ENCODE assay signal across 18 mouse cellular contexts in the genomic region with DNA sequence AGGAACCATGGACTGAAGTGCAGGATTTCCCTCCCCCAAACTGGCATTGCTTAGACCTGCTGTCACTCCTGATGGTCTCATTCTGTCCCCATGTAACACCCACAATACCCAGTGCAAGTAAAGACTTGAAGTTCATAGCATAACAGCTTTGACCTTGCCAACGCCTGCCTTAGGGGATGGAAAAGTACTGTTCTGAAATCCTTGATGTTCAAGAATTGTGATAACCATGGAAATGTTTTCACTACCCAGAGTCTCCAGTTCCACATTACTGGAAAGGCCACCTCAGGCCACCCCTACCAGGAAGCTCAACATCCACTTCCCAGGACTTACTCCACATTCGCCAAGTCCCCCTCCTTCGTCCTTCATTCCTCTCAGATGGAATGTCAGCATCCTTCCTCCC. TPM values are rescaled to one million over a fixed set of nuclear protein-coding genes. Genes with fewer than 3 reads are reported as not detected.
"Had no signal": no experiment of that assay in that cellular context is flagged by ENCODE, and none has a peak within 500 bp of the region (broad histone marks: within the 10 kb centered on the region; RNA-seq: fewer than 3 reads in every experiment).

No protein-coding gene starts in this region.

RNA-seq across cellular contexts. Expression of a gene that starts 0.3 kb away (rescaled TPM):
- total RNA-seq: megakaryocyte, adult 5-6 weeks; megakaryocyte-erythroid progenitor cell, adult 5-6 weeks had no signal
- polyA plus RNA-seq: liver, postnatal 0 days; lung, adult 2 months; lung, embryonic 15.5 days; midbrain, embryonic 10.5 days; midbrain, embryonic 12.5 days; midbrain, embryonic 14.5 days; midbrain, embryonic 16.5 days; myocyte; neural tube, embryonic 11.5 days; neural tube, embryonic 13.5 days; neural tube, embryonic 15.5 days; small intestine, adult 2 months; stomach, embryonic 14.5 days; stomach, embryonic 16.5 days; thymus, adult 2 months; urinary bladder, adult 2 months had no signal

RNA-seq across cellular contexts. Expression of a gene that starts 23.9 kb away (rescaled TPM):
- total RNA-seq: megakaryocyte, adult 5-6 weeks; megakaryocyte-erythroid progenitor cell, adult 5-6 weeks had no signal
- polyA plus RNA-seq: liver, postnatal 0 days; lung, adult 2 months; lung, embryonic 15.5 days; midbrain, embryonic 10.5 days; midbrain, embryonic 12.5 days; midbrain, embryonic 14.5 days; midbrain, embryonic 16.5 days; myocyte; neural tube, embryonic 11.5 days; neural tube, embryonic 13.5 days; neural tube, embryonic 15.5 days; small intestine, adult 2 months; stomach, embryonic 14.5 days; stomach, embryonic 16.5 days; thymus, adult 2 months; urinary bladder, adult 2 months had no signal
